Mouse (Mus musculus) skeletal muscle tissue, adult 2 months (tissue): ENCODE measurements around the gene Serpinb1a.
"Not testable (repeated sequence)": the region's sequence is repeated elsewhere in the genome, so short reads cannot be mapped to it uniquely, and the experiment has no call there.

Experiments
- DNase-seq: peaks from one replicate; pipeline ENCODE4 v3.0.0-alpha.2; 2012; ENCODE audit warnings: low read depth, low spot score

Gene Serpinb1a

GRCm38 (mm10) chr13:32850668-32851404, at the start of gene Serpinb1a:
Gene Serpinb1a (minus strand): TSS chr13:32851185.
- DNase-seq, result peak; percentile 82

GRCm38 (mm10) chr13:32900639-32901038, 49.7 kb upstream of the Serpinb1a start:
- DNase-seq, result no peak

- DNase-seq, result not testable (repeated sequence)
Observed at GRCm38 (mm10) chr13:32899114-32899513, 48.1 kb upstream of the Serpinb1a start.

GRCm38 (mm10) chr13:32898111-32898510, 47.1 kb upstream of the Serpinb1a start, which contains the start of gene Serpinb1c:
Gene Serpinb1c (minus strand): TSS chr13:32898211.
- DNase-seq, result no peak

GRCm38 (mm10) chr13:32896931-32897330, 45.9 kb upstream of the Serpinb1a start:
- DNase-seq, result no peak

GRCm38 (mm10) chr13:32884755-32885154, 33.8 kb upstream of the Serpinb1a start:
- DNase-seq, result peak; percentile 46

GRCm38 (mm10) chr13:32873862-32874261, 22.9 kb upstream of the Serpinb1a start:
- DNase-seq, result no peak

GRCm38 (mm10) chr13:32868843-32869242, 17.9 kb upstream of the Serpinb1a start:
- DNase-seq, result no peak

- DNase-seq, result not testable (repeated sequence)
Observed at GRCm38 (mm10) chr13:32868233-32868632, 17.2 kb upstream of the Serpinb1a start.

GRCm38 (mm10) chr13:32867030-32867429, 16.0 kb upstream of the Serpinb1a start:
- no peak for DNase-seq

- DNase-seq, result peak; percentile 80
Observed at GRCm38 (mm10) chr13:32866484-32866883, 15.5 kb upstream of the Serpinb1a start.

- no peak for DNase-seq
Observed at GRCm38 (mm10) chr13:32865591-32865990, 14.6 kb upstream of the Serpinb1a start.

GRCm38 (mm10) chr13:32864529-32864928, 13.5 kb upstream of the Serpinb1a start:
- DNase-seq, result not testable (repeated sequence)

- peak; percentile 36 for DNase-seq
Observed at GRCm38 (mm10) chr13:32863456-32863855, 12.5 kb upstream of the Serpinb1a start.

GRCm38 (mm10) chr13:32860821-32861220, 9.8 kb upstream of the Serpinb1a start:
- DNase-seq, result peak; percentile 54

- no peak for DNase-seq
Observed at GRCm38 (mm10) chr13:32853073-32853472, 2.1 kb upstream of the Serpinb1a start.

- no peak for DNase-seq
Observed at GRCm38 (mm10) chr13:32852539-32852938, 1.6 kb upstream of the Serpinb1a start.

GRCm38 (mm10) chr13:32851967-32852366, 982 bp upstream of the Serpinb1a start:
- peak; percentile 61 for DNase-seq

- no peak for DNase-seq
Observed at GRCm38 (mm10) chr13:32850156-32850555, 829 bp downstream of the Serpinb1a start.

- DNase-seq, result no peak
Observed at GRCm38 (mm10) chr13:32849531-32850123, 1.4 kb downstream of the Serpinb1a start.

GRCm38 (mm10) chr13:32849092-32849491, 1.9 kb downstream of the Serpinb1a start:
- no peak for DNase-seq

- no peak for DNase-seq
Observed at GRCm38 (mm10) chr13:32846221-32846620, 4.8 kb downstream of the Serpinb1a start.

GRCm38 (mm10) chr13:32841349-32841748, 9.6 kb downstream of the Serpinb1a start:
- DNase-seq, result no peak
